Mouse (Mus musculus) NIH3T3 (cell line): Measurements from ENCODE around the gene Kndc1.

ENCODE experiments used
- DNase-seq: peaks from one replicate; pipeline ENCODE4 v3.0.0-alpha.2; 2012; ENCODE audit warnings: low read depth

The Kndc1 gene

DNA sequence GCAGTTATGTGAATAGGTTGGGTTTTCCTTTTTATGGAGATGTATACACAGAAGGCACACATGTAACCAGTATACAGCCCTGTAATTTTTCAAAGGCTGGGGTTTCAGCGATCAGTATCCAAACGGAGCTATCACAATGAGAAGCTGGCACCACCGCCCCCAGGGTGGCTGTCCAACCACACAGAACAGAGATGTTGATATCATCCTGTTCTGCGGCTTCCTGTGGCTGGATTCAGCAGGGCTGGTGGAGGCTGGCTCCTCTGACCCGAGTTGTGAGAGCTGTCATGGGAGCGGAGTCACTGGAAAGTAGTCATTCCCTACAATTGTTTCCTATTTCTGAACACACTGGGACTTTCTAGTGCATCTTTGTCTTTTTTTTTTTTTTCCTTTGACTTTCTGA is 10.8 kb downstream of the Kndc1 start:
- no peak for DNase-seq

DNA sequence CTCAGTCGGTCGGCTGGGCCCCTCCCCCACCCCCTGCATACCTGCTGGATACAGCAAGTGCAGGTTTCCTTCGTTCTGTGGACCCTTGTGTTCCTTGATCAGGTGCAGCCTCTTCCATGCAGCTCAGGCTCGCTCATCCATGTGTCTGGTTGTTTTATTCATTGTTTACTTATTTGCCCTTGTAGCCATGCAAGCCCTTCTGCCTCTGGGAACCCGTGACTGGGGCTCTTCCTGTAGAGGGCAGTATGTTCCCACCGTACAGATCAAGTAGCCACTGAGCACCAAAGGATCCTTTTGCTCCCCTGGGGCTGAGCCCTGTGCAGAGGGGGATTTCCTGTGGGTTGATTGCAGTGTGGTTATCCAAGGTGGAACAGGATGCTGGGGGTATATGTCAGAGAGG is 11.2 kb downstream of the Kndc1 start:
- peak; percentile 55 for DNase-seq

DNA sequence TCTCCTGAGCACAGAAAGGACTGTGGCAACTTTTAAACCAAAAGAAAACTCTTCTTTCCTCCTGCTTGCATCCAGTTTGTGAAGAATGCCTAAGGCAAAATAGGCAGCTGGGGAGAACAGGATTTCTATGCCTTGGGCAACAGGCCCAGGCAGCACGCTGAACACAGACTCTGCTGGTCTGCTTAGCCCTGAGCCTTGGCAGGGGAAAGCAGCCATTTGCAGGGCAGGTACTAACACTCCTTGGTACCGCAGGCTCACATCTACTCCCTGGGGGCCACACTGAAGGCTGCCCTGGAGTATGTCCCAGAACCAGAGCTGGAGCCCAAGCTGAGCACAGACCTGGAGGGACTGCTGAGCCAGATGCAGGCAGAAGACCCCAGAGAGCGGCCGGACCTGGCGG is 13.7 kb downstream of the Kndc1 start:
- peak; percentile 36 for DNase-seq

DNA sequence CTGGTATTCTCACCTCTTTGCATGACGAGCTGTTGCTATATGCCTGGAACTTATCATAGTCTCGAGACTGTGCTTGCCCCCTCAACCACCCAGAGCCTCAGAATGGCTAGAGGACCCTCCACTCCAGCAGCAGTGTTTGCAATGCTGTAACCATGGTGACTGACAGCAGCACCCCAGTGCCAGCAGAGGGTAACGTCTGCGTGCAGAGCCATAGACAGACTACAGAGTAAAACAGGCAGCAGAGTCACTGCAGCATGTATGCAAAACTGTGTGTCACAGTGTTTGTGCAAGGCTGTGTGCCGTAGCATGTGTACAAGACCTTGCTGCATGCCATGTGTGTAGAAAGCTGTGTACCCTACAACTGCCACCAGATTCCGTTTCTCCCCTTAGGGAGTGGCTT is 15.0 kb downstream of the Kndc1 start:
- DNase-seq = no peak

DNA sequence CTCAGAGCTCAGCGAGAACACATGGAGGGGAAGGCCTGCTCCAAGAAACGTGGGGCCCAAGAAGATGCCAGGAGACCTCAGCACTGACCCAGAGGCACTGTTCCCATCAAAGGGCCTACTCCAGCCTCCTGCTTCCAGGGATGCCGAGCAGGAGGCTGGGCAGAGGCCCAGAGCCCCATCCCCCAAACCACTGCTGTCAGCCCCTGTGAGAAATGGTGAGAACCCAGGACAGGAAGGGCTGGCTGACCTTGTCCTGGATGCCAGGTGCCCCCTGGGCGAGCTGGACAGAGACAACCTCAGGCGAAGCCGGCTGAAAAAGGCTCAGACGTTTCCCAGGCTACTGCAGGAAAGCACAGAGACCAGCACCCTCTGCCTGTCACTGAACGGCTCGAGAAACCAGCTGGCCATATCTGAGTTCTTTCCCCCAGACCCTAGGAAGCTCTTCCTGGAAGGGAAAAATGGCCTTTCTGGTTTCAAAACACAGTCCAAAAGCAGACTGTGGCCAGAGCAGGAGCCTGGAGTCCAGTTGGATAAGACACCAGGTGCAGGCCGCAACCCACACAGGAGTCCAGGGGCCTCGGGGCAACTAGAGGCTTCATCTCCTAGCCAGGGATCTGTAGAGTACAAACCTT is 15.8 kb downstream of the Kndc1 start:
- no peak for DNase-seq

DNA sequence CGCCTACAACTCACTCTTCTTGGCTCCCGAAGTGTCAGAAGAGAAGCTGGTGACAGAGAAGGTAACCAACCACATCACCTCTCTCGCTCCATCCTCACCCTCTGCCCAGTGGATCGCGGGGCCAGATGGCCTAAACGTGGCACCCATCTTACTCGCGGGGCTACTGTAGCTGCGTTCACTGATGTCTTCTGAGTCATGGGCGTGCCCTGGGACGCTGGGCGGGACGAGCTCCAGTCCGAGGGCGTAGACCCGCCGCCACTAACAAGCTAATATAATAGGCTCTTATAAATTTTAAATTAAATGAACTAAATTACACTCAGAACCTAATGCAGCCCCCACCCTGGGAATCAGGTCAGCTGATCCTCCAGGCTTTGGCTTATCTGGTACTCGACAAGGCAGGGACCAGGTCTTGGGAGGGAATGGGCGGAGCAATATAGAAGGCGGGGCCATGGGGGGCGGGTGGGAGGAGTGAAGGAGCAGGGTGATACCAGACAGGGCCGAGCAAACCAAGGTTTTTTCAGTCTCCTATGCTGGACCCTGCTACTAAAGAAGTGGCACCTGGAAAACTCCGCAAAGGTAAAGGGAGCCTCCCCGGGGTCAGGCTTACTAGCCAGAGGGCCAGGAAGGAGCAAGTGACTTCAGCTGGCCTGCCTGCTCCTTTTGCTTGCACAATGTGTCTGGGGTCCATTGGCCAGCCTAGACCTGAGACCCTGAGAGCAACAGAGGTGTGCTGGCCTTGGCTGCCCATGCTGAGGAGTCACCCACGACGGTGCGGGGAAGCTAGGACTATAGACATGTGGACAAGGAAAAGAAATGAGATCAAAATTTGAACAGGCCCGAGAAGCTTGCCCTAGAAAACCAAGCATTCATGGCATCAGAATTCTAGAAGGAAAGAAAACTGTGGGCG is 19.9 kb downstream of the Kndc1 start:
- no peak for DNase-seq

DNA sequence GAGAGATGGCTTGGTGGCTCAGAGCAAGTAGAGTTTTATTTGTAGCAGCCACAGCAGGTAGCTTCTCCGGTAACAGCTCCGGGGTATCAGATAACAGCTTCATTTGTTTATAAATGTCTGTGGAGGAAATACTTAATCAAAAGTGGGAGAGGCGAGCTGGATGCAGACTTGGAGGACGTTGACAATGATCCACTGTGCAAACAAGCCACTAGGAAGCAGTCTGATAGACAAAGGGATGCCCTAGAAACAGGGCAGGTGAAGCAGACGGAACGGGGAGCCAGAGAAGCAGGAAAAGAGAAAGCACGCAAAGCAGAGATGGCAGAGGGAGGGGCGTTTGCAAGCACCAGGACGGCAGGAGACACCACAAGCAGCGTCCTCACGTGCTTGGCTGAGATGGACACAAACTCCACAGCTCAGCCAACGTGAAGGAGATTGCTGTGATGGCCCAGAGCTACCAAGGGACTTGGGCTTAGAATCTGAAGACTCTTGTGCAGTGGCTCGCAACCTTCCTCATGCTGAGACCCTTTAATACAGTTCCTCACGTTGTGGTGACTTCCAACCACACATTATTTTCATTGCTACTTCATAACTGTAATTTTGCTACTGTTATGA is 21.3 kb downstream of the Kndc1 start:
- no peak for DNase-seq

DNA sequence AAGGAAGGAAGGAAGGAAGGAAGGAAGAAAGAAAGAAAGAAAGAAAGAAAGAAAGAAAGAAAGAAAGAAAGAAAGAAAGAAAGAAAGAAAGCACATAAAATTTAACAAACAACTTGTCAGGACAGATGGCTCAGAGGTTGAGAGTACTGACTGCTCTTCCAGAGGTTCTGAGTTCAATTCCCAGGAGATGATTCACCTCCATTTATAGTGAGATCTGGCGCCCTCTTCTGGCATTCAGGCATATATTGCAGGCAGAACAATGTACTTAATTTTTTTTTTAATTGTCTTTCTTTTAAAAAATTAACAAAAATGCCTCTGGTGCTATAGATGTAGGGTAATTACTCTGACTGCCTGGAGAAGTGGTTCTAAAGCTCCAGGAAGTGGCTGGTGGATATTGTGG is 21.8 kb downstream of the Kndc1 start:
- DNase-seq = no peak

DNA sequence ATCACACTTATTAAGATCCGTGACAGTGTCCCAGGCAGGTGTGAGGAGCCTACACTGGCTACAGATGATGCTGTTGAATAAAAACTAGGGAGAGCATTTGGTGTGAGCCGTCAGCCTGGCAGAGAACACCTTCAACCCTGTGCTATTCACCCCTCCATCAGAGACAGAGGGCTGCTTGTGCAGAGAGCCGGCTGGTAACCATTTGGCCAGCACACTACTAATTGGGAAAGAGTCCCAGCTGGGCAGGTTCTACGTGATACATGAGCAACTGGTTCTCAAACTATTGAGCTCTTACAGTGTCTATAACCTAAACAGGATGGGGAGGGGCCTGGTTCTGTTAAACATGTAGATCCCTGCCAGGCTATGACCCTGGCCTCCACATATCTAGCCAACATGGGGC is 23.8 kb downstream of the Kndc1 start:
- DNase-seq = no peak

DNA sequence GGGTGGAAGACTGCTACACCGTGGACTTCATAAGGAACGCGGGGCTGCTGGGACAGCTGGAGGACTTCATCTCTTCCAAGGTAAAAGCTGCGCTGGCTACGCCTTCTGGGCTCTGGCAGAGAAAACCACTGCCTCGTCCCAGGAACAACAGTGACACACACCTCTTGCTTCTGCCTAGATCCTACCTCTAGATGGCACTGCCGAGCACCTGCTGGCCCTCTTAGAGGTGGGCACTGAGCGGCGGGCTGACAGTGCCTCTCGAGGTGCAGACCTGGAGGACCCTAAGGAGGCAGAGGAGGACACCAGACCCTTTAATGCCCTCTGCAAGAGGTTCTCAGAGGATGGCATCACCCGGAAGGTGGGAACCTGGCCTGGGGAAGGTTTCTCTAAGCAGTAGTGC is 36.2 kb downstream of the Kndc1 start:
- peak; percentile 53 for DNase-seq

DNA sequence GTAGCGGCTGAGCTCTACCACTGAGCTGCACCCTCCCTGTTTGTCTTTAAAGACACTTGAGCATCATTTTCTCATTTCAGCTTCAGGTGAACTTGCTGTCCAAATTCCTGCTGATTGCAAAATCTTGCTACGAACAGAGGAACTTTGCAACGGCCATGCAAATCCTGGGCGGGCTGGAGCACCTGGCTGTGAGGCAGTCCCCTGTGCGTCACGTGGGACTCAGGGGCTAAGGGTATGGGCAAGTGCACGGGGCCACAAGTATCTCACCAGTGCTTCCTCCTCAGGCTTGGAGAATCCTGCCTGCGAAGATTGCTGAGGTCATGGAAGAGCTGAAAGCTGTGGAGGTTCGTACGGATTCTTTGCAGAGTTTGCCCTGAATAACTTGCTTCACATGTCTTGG is 42.2 kb downstream of the Kndc1 start:
- no peak for DNase-seq

DNA sequence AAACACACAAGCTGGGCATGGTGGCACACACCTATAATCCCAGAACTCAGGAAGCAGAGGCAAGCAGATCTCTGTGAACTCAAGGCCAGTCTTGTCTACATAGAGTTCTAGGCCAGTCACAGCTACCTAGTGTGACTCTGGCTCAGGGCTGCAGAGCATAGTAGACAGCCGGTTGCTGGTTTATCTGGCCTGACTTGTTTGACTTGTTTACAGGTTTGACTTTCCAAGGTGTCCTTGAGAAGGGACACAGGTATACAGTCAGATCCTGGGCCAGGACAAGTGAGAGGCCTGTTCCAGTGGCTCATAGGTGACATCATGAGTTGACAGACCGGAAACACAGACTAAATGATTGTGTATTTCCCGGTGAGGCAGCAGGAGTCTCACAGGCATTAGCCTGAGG is 42.6 kb downstream of the Kndc1 start:
- no peak for DNase-seq

DNA sequence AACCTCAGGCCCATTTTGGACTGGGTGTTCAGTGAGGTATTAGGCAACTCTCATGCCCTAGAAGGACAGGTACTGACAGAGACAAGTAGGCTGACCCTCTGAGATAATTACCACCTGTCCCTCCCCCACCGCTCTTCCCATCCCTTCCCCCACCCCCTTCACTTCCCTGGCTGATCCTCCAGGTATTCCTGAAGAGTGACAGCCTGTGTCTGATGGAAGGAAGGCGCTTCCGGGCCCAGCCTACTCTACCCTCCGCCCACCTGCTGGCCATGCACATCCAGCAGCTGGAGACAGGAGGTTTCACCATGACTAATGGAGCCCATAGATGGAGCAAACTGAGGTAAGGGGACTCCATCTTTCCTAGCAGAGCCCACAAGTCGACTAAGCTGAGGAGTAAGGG is 43.3 kb downstream of the Kndc1 start:
- DNase-seq = no peak

DNA sequence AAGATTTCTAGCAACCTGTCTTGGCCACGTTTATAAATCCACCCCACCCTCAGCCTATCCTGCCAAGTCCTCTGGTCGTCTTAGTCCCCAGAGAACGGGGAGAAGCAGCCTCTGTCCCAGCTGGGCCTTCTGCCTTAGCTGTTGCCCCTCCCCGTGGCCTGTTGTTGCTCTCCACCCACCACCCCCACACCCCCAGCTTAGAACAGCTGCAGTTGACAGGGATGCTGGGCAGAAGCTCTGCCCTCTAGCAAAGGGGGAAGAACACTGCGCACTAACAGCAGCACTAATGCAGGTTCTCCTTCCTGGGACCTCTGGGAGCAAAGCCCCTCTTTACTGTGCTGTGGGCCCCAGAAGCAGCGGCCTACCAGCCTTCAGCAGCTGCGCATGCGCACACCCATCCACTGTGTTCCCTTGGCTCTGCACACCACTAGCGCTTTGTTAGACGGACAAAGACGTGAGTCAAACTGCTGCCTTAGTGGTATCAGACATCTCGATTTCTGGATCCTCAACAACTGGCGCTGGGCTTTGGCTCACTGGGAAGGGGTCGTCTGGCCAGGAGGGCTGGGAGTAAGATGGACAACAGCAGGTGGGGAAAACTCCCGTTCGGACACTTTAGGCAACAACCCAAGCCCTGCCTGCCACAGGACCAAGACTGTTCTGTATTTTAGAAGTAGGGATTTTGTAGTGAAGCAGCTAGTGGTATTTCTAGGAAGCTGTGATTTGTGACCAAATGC is 46.1 kb downstream of the Kndc1 start:
- DNase-seq = no peak

DNA sequence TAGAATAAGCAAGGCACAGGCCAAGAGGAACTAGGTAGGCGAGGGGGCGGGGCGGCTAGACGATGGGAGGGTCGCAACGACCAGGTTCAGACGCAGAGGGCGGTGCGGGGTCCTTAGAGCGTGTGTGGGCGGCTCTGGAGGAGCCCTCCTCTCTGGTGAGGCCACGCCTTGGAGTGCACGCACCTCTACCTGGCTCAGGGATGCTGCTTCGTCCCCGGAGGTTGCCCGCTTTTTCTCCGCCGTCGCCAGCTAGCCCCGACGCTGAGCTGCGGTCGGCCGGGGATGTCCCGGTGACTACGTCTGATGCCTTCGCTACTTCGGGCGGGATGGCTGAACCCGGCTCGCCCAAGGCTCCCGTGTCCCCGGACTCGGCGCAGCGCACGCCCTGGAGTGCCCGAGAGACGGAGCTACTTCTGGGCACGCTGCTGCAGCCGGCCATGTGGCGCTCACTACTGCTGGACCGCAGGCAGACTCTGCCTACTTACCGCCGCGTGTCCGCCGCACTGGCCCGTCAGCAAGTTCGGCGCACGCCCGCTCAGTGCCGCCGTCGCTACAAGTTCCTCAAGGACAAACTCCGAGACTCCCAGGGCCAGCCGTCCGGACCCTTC is 49.3 kb downstream of the Kndc1 start, which contains the start of gene Utf1:
TSS of gene Utf1 (plus strand) at position 116 of the 608 bp plus-strand sequence.
- DNase-seq = no peak

DNA sequence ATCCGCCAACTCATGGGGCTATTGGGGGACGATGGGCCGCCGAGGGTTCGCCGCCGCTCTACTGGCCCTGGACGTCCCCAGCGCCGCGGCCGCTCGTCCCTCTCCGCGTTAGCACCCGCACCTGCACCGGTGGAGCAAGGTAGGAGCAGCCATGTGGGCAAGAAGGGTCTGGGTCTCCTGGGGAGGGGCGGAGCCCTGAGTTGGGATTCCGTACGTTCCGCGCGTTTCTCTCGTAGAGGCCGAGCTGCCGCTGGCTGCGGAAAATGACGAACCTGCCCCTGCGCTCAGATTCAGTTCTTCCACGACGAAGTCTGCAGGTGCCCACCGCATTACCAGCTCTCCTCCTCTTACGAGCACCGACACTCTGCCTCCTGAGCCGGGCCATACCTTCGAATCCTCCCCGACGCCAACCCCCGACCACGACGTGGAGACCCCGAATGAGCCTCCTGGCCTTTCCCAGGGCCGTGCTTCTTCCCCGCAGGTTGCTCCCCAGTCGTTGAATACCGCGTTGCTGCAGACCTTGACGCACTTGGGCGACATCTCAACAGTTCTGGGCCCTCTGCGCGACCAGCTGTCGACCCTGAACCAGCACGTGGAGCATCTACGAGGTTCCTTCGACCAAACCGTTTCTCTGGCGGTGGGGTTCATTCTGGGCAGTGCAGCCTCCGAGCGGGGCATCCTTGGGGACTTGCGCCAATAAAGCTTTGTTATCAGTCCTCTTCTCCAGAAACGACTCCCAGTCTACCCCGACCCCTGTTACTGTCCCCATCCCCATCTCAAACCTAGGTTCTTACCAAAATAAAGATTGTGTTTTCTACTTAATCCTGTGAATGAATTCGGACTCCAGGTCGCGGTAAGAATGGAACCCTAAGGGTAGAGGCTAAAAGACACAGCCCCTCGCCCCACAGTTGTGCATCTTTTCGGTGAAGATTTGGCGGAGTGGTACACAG is 50.1 kb downstream of the Kndc1 start:
- DNase-seq = no peak

DNA sequence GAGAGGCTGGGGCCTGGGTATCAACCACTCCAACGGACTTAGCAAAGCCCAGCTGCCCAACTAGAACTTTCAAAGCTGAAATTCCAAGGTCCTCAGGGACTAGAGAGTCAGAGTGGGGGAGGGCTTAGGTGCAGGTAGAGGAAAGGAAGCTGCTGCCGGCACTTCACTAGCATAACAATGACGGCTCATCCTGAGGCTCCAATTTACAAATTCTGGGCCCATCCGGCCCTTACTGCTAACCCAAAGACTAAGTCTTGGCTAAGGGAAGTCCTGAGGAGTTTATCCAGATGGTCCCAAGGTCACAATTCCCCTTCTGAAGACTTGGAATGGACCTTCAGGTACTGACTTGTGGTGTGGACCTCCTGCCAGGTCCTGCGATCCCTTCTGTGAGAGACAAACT is 51.0 kb downstream of the Kndc1 start:
- DNase-seq = no peak

DNA sequence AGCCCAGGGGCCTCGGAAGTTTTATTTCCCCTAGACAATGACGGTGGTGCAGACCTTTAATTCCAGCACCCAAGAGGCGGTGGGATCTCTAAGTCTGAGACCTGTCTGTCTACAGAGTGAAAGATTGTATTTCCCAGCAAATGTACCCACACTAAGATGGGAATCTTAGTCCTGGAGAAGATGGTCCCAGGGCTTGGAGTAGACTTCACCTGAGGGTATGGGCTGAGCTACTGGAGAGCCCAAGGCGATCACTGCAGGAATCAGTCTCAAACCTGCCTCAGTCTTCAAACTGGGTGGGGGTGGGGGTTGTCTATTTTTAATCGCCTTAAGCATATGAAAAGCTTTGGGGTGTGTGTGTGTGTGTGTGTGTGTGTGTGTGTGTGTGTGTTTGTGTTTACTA is 51.5 kb downstream of the Kndc1 start:
- no peak for DNase-seq

DNA sequence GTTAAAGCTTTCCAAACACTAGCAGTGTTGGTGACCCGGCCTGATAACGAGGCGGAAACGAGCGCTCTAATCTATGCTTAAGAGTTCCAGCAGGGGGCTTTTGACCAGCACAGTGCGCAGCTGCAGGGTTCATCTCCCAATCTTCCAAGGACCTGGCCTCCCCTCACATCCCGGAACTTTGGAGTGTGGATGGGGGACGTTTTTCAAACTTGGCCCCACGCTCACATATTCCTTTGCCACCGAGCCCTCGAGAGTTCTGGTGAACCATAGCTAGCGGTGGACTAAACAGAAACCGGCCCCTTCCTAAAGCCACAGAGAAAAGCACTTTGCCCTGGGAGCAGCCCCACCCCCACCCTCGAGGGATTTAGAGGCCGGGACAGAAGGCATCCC is 55.4 kb downstream of the Kndc1 start:
- DNase-seq = peak; percentile 76

DNA sequence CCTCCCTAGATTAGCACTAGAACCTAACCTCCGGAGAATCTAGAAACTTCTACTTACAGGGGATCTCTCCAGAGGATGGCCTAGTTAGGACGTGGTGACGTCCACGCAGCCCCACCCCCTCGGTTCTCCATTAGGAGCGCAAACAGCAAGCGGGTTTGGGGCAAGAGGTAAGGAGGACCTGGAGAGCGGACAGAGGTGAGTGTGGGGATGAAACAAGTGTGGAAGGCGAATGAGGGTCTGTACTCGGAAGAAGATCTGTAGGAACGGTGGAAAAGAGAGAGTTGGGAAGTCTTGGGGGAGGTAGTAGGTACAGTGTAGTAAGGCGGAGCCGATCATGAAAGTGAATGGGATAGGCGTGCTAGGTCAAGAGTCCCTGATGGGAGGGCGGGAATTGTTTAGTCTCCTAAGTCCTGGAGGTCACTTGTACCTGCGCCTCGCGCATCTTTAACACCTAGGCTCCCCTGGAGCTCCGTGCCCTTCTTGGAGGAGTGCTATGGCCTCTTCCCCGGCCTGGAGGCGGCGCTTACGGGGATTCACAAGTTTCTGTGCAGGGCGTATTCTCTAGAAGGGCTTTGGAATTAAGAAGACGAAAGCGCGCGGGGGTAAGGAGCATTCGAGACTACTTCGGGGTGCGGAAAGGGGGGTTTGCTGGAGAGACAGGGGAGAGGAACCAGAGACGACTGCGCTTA is 55.9 kb downstream of the Kndc1 start:
- peak; percentile 78 for DNase-seq
